Mouse (Mus musculus) adrenal gland, adult (tissue): Measurements from ENCODE around the gene Ppcdc.
"Not testable (repeated sequence)": the region's sequence is repeated elsewhere in the genome, so short reads cannot be mapped to it uniquely, and the experiment has no call there.

Experiments used
- DNase-seq, 2 experiments: peaks; one replicate each; pipeline ENCODE4 v3.0.0; 2022 to 2023; ENCODE audit warnings: low spot score in 1 of 2; ENCODE audit not compliant: inconsistent age in 2 of 2

Gene Ppcdc

GRCm38 (mm10) chr9:57431202-57431601, 8.7 kb downstream of the Ppcdc start:
- no peak for DNase-seq

- DNase-seq = no peak
These were observed 11.5 kb downstream of the Ppcdc start for GRCm38 (mm10) chr9:57428391-57428790.

GRCm38 (mm10) chr9:57427937-57428336, 12.0 kb downstream of the Ppcdc start:
- DNase-seq = no peak

GRCm38 (mm10) chr9:57427123-57427522, 12.8 kb downstream of the Ppcdc start:
- not testable (repeated sequence) for DNase-seq

- DNase-seq = peak; percentile 72 to 87
These were observed 14.8 kb downstream of the Ppcdc start for GRCm38 (mm10) chr9:57425116-57425515.

- DNase-seq = no peak
These were observed 15.9 kb downstream of the Ppcdc start for GRCm38 (mm10) chr9:57424066-57424465.

GRCm38 (mm10) chr9:57421688-57422111, 18.2 kb downstream of the Ppcdc start:
- DNase-seq = peak; percentile 73 to 90

- DNase-seq = peak in 1 of 2 experiments; percentile 85
These were observed 18.8 kb downstream of the Ppcdc start for GRCm38 (mm10) chr9:57421121-57421571.

- DNase-seq = peak; percentile 99
These were observed 19.4 kb downstream of the Ppcdc start for GRCm38 (mm10) chr9:57420321-57421120.

- DNase-seq = no peak
These were observed 20.2 kb downstream of the Ppcdc start for GRCm38 (mm10) chr9:57419521-57420267.

GRCm38 (mm10) chr9:57417341-57417740, 22.6 kb downstream of the Ppcdc start:
- DNase-seq = peak in 1 of 2 experiments; percentile 60

- DNase-seq = peak; percentile 59 to 66
These were observed 32.6 kb downstream of the Ppcdc start for GRCm38 (mm10) chr9:57407120-57407905.

- no peak for DNase-seq
These were observed 33.5 kb downstream of the Ppcdc start for GRCm38 (mm10) chr9:57406395-57406794.

GRCm38 (mm10) chr9:57404036-57404435, 35.9 kb downstream of the Ppcdc start:
- DNase-seq = no peak

- DNase-seq = no peak
These were observed 37.3 kb downstream of the Ppcdc start for GRCm38 (mm10) chr9:57402318-57403251.

- DNase-seq = no peak
These were observed 41.2 kb downstream of the Ppcdc start for GRCm38 (mm10) chr9:57398773-57399172.

GRCm38 (mm10) chr9:57392892-57393291, 47.0 kb downstream of the Ppcdc start:
- DNase-seq = no peak

- DNase-seq = no peak
These were observed 49.1 kb downstream of the Ppcdc start for GRCm38 (mm10) chr9:57390869-57391268.

GRCm38 (mm10) chr9:57389131-57389530, 50.8 kb downstream of the Ppcdc start:
- DNase-seq = no peak

- DNase-seq = peak in 1 of 2 experiments; percentile 47
These were observed 53.0 kb downstream of the Ppcdc start for GRCm38 (mm10) chr9:57386926-57387325.
